Mouse (Mus musculus): ENCODE results near the gene Tex52. TPM values are rescaled to one million over a fixed set of nuclear protein-coding genes. Genes with fewer than 3 reads are reported as not detected.

Gene Tex52
- polyA plus RNA-seq, 1 experiment from 2014 or later, result 1.1 TPM

DNA sequence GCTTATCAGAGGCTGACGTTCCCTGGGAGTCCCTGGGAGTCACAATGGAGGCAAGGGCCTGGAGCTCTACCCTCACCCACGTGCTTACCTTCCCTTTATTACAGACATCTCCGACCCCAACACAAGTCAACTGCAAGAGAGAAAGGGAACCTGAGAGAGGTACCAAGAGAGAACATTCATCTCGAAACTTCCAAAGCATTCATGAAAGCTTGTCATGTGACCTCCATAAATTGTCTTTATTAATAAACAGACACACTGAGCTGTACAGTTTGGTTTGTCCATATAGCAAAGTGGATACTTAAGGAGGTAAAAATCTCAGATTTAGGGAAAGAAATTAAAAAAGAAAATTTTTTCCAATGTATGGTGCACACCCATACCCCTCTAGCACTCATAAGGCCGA, 40.9 kb downstream of the Tex52 start:
- H3K4me2 ChIP-seq (ENCODE audit: low read depth, low read length), result no peak overlapping the region
- H3K4me3 ChIP-seq (ENCODE audit: low read depth, low read length), result no peak overlapping the region
- no peak for ATAC-seq (ENCODE audit: low read depth)
- no peak overlapping the region for H3K9ac ChIP-seq (ENCODE audit: low read depth, low read length)
- no peaks in the 10 kb centered on the region for H3K9me3 ChIP-seq (ENCODE audit: control insufficient read depth, low read length)
- H3K4me1 ChIP-seq (ENCODE audit: control insufficient read depth, insufficient read depth, low read length), result no peaks in the 10 kb centered on the region
- DNase-seq (ENCODE audit: low spot score), result no peak
- H3K36me3 ChIP-seq (ENCODE audit: control insufficient read depth, insufficient read depth, low read length), result peaks cover 32% of the 10 kb centered on the region
- 87% methylated on average over 5 of the region's 5 CpGs for WGBS
- no peaks in the 10 kb centered on the region for H3K27me3 ChIP-seq (replicated peaks; ENCODE audit: control insufficient read depth, insufficient read depth, low read length)
- H3K27ac ChIP-seq (replicated peaks; ENCODE audit: low read depth, low read length), result no peak overlapping the region

DNA sequence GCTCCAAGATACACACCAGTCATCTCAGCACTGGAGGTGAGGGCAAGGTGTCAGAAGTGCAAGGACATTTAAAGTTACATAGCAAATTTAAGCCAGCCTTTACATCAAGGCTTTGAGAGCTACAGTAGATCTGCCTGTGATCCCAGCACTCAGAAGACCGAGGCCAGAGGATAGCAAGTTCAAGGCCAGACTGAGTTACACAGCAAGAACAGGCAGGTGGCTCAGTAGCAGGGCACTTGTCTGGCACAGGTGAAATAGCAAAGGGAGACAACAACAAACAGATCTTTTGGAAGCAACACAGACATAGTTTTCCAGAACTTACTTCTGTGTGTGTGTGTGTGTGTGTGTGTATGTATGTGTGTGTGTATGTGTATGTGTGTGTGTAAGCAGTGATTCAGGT, 42.8 kb downstream of the Tex52 start:
- Histone ChIP-seq H3K4me3 (ENCODE audit: low read depth, low read length) (no peak overlapping the region), H3K4me1 (ENCODE audit: control insufficient read depth, insufficient read depth, low read length) (no peaks in the 10 kb centered on the region), H3K27ac (replicated peaks; ENCODE audit: low read depth, low read length) (no peak overlapping the region), H3K36me3 (ENCODE audit: control insufficient read depth, insufficient read depth, low read length) (peaks cover 13% of the 10 kb centered on the region), H3K9ac (ENCODE audit: low read depth, low read length) (no peak overlapping the region), H3K4me2 (ENCODE audit: low read depth, low read length) (no peak overlapping the region), H3K27me3 (replicated peaks; ENCODE audit: control insufficient read depth, insufficient read depth, low read length) (no peaks in the 10 kb centered on the region), H3K9me3 (ENCODE audit: control insufficient read depth, low read length) (no peaks in the 10 kb centered on the region)
- ATAC-seq (ENCODE audit: low read depth) (no peak), DNase-seq (ENCODE audit: low spot score) (no peak)
- 95% methylated on average over 1 of the region's 1 CpGs for WGBS

DNA sequence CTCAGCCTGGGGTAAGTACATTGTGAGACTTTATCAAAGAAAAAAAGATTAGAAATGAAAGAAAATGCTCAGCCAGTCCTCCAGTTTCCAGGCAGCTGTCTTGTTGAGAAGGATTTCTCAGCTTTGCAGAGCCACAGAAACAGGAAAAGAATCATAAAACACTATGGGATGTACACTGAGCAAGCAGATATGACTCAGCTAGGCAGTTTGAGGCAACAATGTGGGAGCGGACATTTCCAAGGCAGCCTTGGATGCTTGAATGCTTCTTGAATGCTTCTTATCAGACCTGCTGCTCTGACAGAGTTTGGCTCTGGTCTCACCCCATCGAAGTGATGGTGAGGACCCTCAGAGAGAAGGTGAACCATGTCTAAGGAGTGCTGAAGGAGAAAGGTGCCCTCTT, 45.8 kb downstream of the Tex52 start:
- H3K4me2 ChIP-seq (ENCODE audit: low read depth, low read length), result no peak overlapping the region

GRCm38 (mm10) chr6:128421480-128421879, 46.2 kb downstream of the Tex52 start:
- no peak overlapping the region for H3K4me2 ChIP-seq (ENCODE audit: low read depth, low read length)
- DNase-seq (ENCODE audit: low spot score), result no peak
- ATAC-seq (ENCODE audit: low read depth), result no peak
- H3K36me3 ChIP-seq (ENCODE audit: control insufficient read depth, insufficient read depth, low read length), result no peaks in the 10 kb centered on the region
- no peak overlapping the region for H3K4me3 ChIP-seq (ENCODE audit: low read depth, low read length)
- no peak overlapping the region for H3K27ac ChIP-seq (replicated peaks; ENCODE audit: low read depth, low read length)
- no peak overlapping the region for H3K9ac ChIP-seq (ENCODE audit: low read depth, low read length)
- no peaks in the 10 kb centered on the region for H3K27me3 ChIP-seq (replicated peaks; ENCODE audit: control insufficient read depth, insufficient read depth, low read length)
- peaks cover 5% of the 10 kb centered on the region; the same call in 1 of the 2 replicates for H3K4me1 ChIP-seq (ENCODE audit: control insufficient read depth, insufficient read depth, low read length)
- H3K9me3 ChIP-seq (ENCODE audit: control insufficient read depth, low read length), result no peaks in the 10 kb centered on the region
- 92% methylated on average over 3 of the region's 3 CpGs for WGBS

More for the DNA sequence above, 45.8 kb downstream of the Tex52 start:
- Histone ChIP-seq H3K27ac (replicated peaks; ENCODE audit: low read depth, low read length) (no peak overlapping the region), H3K4me3 (ENCODE audit: low read depth, low read length) (no peak overlapping the region), H3K9ac (ENCODE audit: low read depth, low read length) (no peak overlapping the region), H3K36me3 (ENCODE audit: control insufficient read depth, insufficient read depth, low read length) (0 out of 2 replicates have a peak, but pooled peaks cover under 1% of the 10 kb centered on the region), H3K4me1 (ENCODE audit: control insufficient read depth, insufficient read depth, low read length) (peaks cover 5% of the 10 kb centered on the region; the same call in 1 of the 2 replicates), H3K9me3 (ENCODE audit: control insufficient read depth, low read length) (no peaks in the 10 kb centered on the region), H3K27me3 (replicated peaks; ENCODE audit: control insufficient read depth, insufficient read depth, low read length) (no peaks in the 10 kb centered on the region)
- ATAC-seq (ENCODE audit: low read depth), result no peak
- no peak for DNase-seq (ENCODE audit: low spot score)
- 94% methylated on average over 2 of the region's 2 CpGs for WGBS

GRCm38 (mm10) chr6:128423496-128424268, 48.4 kb downstream of the Tex52 start:
- H3K4me2 ChIP-seq (ENCODE audit: low read depth, low read length), result peak overlapping the region; percentile 74
- no peaks in the 10 kb centered on the region for H3K9me3 ChIP-seq (ENCODE audit: control insufficient read depth, low read length)
- no peaks in the 10 kb centered on the region for H3K27me3 ChIP-seq (replicated peaks; ENCODE audit: control insufficient read depth, insufficient read depth, low read length)
- peaks cover 12% of the 10 kb centered on the region for H3K36me3 ChIP-seq (ENCODE audit: control insufficient read depth, insufficient read depth, low read length)
- peaks cover 5% of the 10 kb centered on the region; the same call in 1 of the 2 replicates for H3K4me1 ChIP-seq (ENCODE audit: control insufficient read depth, insufficient read depth, low read length)
- peak overlapping the region; percentile 95 for H3K27ac ChIP-seq (replicated peaks; ENCODE audit: low read depth, low read length)
- peak overlapping the region; percentile 71 for H3K4me3 ChIP-seq (ENCODE audit: low read depth, low read length)
- 47% methylated on average over 15 of the region's 16 CpGs for WGBS
- ATAC-seq (ENCODE audit: low read depth) (no peak), DNase-seq (ENCODE audit: low spot score) (no peak)
- H3K9ac ChIP-seq (ENCODE audit: low read depth, low read length), result peak overlapping the region; percentile 78

DNA sequence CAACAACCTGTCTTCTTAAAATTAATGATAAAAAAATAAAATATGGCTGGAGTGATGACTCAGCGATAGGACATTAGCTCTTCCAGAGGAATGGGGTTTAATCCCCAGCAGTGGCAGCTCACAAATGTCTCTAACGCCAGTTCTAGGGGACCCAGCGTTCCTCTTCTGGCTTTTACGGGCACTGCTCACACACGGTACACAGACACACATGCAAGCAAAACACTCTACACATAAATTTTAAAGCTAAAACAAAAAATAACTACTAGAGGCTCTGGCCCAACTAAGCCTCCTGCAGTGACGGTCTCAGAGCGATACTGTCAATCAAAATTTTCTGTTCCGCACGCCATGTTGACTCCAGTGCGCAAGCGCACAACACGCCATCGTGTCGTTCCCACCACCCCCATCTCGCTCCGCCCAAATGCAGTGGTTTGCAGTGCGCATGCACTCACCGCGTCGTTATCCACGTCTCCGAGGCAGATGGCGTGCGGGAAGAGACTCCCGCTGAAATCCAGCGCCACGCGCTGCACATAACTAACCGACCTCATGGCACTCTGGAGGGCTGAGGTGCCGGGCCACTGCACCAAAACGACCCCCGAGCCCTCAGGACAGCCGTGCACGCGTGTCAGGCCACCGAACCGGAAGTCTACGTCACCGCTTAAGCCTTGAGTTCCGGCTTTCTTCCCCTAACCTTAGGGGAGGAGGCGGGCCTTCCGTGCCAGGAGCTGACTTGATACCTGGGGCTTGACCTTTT, 49.2 kb downstream of the Tex52 start, which contains the start of gene Itfg2:
Gene Itfg2, minus strand, starts transcription at position 663 of the 751 bp plus-strand sequence.
- Histone ChIP-seq H3K9me3 (ENCODE audit: control insufficient read depth, low read length) (no peaks in the 10 kb centered on the region), H3K9ac (ENCODE audit: low read depth, low read length) (peak within 1 kb of the TSS; percentile 78), H3K4me2 (ENCODE audit: low read depth, low read length) (peak within 1 kb of the TSS; percentile 74), H3K4me1 (ENCODE audit: control insufficient read depth, insufficient read depth, low read length) (peaks cover 5% of the 10 kb centered on the region; the same call in 1 of the 2 replicates), H3K36me3 (ENCODE audit: control insufficient read depth, insufficient read depth, low read length) (peaks cover 19% of the 10 kb centered on the region), H3K27ac (replicated peaks; ENCODE audit: low read depth, low read length) (peak within 1 kb of the TSS; percentile 95), H3K4me3 (ENCODE audit: low read depth, low read length) (peak within 1 kb of the TSS; percentile 71), H3K27me3 (replicated peaks; ENCODE audit: control insufficient read depth, insufficient read depth, low read length) (no peaks in the 10 kb centered on the region)
- peak; percentile 98 for DNase-seq (ENCODE audit: low spot score)
- ATAC-seq (ENCODE audit: low read depth), result peak; percentile 95
- under 1% methylated on average over 41 of the region's 42 CpGs for WGBS

GRCm38 (mm10) chr6:128425046-128425445, 49.8 kb downstream of the Tex52 start:
- ATAC-seq (ENCODE audit: low read depth) (no peak), DNase-seq (ENCODE audit: low spot score) (no peak)
- 20% methylated on average over 9 of the region's 9 CpGs for whole genome bisulfite sequencing
- Histone ChIP-seq H3K27me3 (replicated peaks; ENCODE audit: control insufficient read depth, insufficient read depth, low read length) (no peaks in the 10 kb centered on the region), H3K4me1 (ENCODE audit: control insufficient read depth, insufficient read depth, low read length) (peaks cover 5% of the 10 kb centered on the region; the same call in 1 of the 2 replicates), H3K9ac (ENCODE audit: low read depth, low read length) (peak overlapping the region; percentile 78), H3K9me3 (ENCODE audit: control insufficient read depth, low read length) (no peaks in the 10 kb centered on the region), H3K36me3 (ENCODE audit: control insufficient read depth, insufficient read depth, low read length) (peaks cover 25% of the 10 kb centered on the region), H3K27ac (replicated peaks; ENCODE audit: low read depth, low read length) (peak overlapping the region; percentile 95), H3K4me3 (ENCODE audit: low read depth, low read length) (peak overlapping the region; percentile 71), H3K4me2 (ENCODE audit: low read depth, low read length) (peak overlapping the region; percentile 74)

GRCm38 (mm10) chr6:128427571-128427970, 52.3 kb downstream of the Tex52 start:
- H3K4me1 ChIP-seq (ENCODE audit: control insufficient read depth, insufficient read depth, low read length), result peaks cover 5% of the 10 kb centered on the region; the same call in 1 of the 2 replicates
- ATAC-seq (ENCODE audit: low read depth), result no peak
- no peak overlapping the region for H3K4me2 ChIP-seq (ENCODE audit: low read depth, low read length)
- H3K27me3 ChIP-seq (replicated peaks; ENCODE audit: control insufficient read depth, insufficient read depth, low read length), result no peaks in the 10 kb centered on the region
- H3K9ac ChIP-seq (ENCODE audit: low read depth, low read length), result no peak overlapping the region
- 90% methylated on average over 5 of the region's 5 CpGs for WGBS
- H3K4me3 ChIP-seq (ENCODE audit: low read depth, low read length), result no peak overlapping the region
- H3K36me3 ChIP-seq (ENCODE audit: control insufficient read depth, insufficient read depth, low read length), result peaks cover 51% of the 10 kb centered on the region
- H3K27ac ChIP-seq (replicated peaks; ENCODE audit: low read depth, low read length), result no peak overlapping the region
- DNase-seq (ENCODE audit: low spot score), result no peak
- no peaks in the 10 kb centered on the region for H3K9me3 ChIP-seq (ENCODE audit: control insufficient read depth, low read length)

Measured in embryonic facial prominence, embryonic 14.5 days (tissue).